In genomic region chr4:109089171-109089570, GRCm38 (mm10) we compare ENCODE assay signal across 17 mouse cellular contexts.
DNase-seq lines count a peak whose midpoint lies in the region; ATAC-seq lines count a peak whose summit lies in the region.
"Had no signal": no experiment of that assay in that cellular context is flagged by ENCODE, and none has a peak within 500 bp of the region (broad histone marks: within the 10 kb centered on the region; RNA-seq: fewer than 3 reads in every experiment).

No protein-coding gene starts in this region.

- 0 out of 2 replicates have a peak, but pooled peaks cover 4% of the 10 kb centered on the region for H3K27me3 ChIP-seq in heart, embryonic 11.5 days (ENCODE audit: control insufficient read depth, insufficient read depth, low read length)
- H3K27me3 ChIP-seq: forebrain, embryonic 13.5 days; heart, embryonic 15.5 days; hindbrain, embryonic 13.5 days had no signal

- H3K9me3 ChIP-seq in heart, embryonic 11.5 days (replicated peaks; ENCODE audit: control insufficient read depth, low read length), result no peaks in the 10 kb centered on the region
- H3K9me3 ChIP-seq: embryonic facial prominence, embryonic 10.5 days; forebrain, embryonic 13.5 days; heart, embryonic 10.5 days; heart, embryonic 15.5 days; hindbrain, embryonic 13.5 days had no signal

- H3K36me3 ChIP-seq in heart, embryonic 11.5 days (ENCODE audit: control insufficient read depth, insufficient read depth, low read length), result no peaks in the 10 kb centered on the region
- H3K36me3 ChIP-seq: heart, embryonic 10.5 days had no signal

- no peak overlapping the region for H3K4me2 ChIP-seq in heart, embryonic 11.5 days
- H3K4me2 ChIP-seq: forebrain, embryonic 13.5 days; heart, embryonic 15.5 days; hindbrain, embryonic 13.5 days had no signal

- no peak overlapping the region for H3K4me3 ChIP-seq in heart, embryonic 11.5 days (ENCODE audit: low read depth, low read length)
- H3K4me3 ChIP-seq: embryonic facial prominence, embryonic 10.5 days; forebrain, embryonic 13.5 days; heart, embryonic 10.5 days; heart, embryonic 15.5 days; hindbrain, embryonic 13.5 days had no signal

- H3K4me1 ChIP-seq in heart, embryonic 11.5 days (ENCODE audit: control insufficient read depth, insufficient read depth, low read length), result peaks cover 10% of the 10 kb centered on the region
- H3K4me1 ChIP-seq: forebrain, embryonic 13.5 days; hindbrain, embryonic 13.5 days had no signal

- WGBS in heart, embryonic 11.5 days (ENCODE audit: insufficient replicate concordance), result 85% methylated on average over 5 of the region's 5 CpGs

- H3K9ac ChIP-seq in heart, embryonic 11.5 days (ENCODE audit: low read depth, low read length), result no peak overlapping the region
- H3K9ac ChIP-seq: forebrain, embryonic 13.5 days; heart, embryonic 15.5 days; hindbrain, embryonic 13.5 days had no signal

- H3K27ac ChIP-seq in heart, embryonic 11.5 days (ENCODE audit: low read depth, low read length), result no peak overlapping the region
- H3K27ac ChIP-seq: embryonic facial prominence, embryonic 10.5 days; forebrain, embryonic 13.5 days; heart, embryonic 10.5 days; hindbrain, embryonic 13.5 days; hindbrain, postnatal 0 days had no signal

- ATAC-seq in cerebellum, adult (ENCODE audit: insufficient number of reproducible peaks, low FRiP score, low TSS enrichment), result no peak
- ATAC-seq in heart, embryonic 11.5 days (replicated peaks; ENCODE audit: insufficient number of reproducible peaks, low FRiP score, low TSS enrichment), result no peak
- ATAC-seq: forebrain, embryonic 13.5 days; hindbrain, postnatal 0 days had no signal

- peak; percentile 27 for DNase-seq in cerebellum, adult 18-20 months
- no peak for DNase-seq in cerebellum, postnatal 4 days (ENCODE audit: low spot score in 2 of 2)
- DNase-seq in cerebellum, postnatal 25 days, result peak; percentile 20 to 46
- peak; percentile 70 for DNase-seq in adrenal gland, postnatal 14 days
- DNase-seq in spleen, adult 18-20 months, result no peak
- DNase-seq: heart, adult 18-20 months; heart, postnatal 14 days; kidney, adult 11 months; kidney, adult 9 months had no signal

Comparison
In these comparisons a context has a peak if more than half of its experiments do, and no peak if none do; other contexts are left out.
1. DNase-seq: peak in cerebellum, adult 18-20 months (2 of 2), cerebellum, postnatal 25 days (2 of 2) and adrenal gland, postnatal 14 days (single experiment); none in cerebellum, postnatal 4 days (0 of 2) and spleen, adult 18-20 months (0 of 2).